Mouse (Mus musculus): ENCODE measurements around the gene Rptor.

- TF ChIP-seq CTCF (IDR thresholded peaks at IDR 0.05; ENCODE audit: borderline replicate concordance, extremely low read depth, insufficient read depth, insufficient read length): no peak
- no peak for TF ChIP-seq POLR2A (IDR thresholded peaks at IDR 0.05; ENCODE audit: borderline replicate concordance, extremely low read depth, insufficient read depth, insufficient read length, poor library complexity, severe bottlenecking)
Measured at GRCm38 (mm10) chr11:119814035-119814558, 211.4 kb downstream of the Rptor start.
